In the genomic region with DNA sequence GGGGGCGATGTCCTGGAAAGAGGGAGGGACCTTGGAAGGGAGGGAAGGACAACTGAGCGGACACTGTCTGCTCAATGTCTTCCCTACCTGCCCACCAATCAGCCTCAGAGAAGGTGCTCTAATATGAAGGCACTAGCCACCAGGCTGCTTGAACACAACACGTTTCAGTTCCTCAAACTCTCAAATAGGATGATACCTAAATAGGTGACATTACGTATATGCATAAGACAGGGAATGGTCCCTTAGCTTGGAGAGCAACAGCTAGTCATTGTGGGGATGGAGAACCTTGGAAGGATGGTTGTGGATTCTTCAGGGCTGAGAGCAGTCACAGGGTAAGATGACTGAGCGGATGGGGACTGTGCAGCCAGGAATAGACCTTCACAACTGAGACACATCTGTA, we compare ENCODE assay signal across 34 mouse cellular contexts. TPM values are rescaled to one million over a fixed set of nuclear protein-coding genes. Genes with fewer than 3 reads are reported as not detected.
"Had no signal": no experiment of that assay in that cellular context is flagged by ENCODE, and none has a peak within 500 bp of the region (broad histone marks: within the 10 kb centered on the region; RNA-seq: fewer than 3 reads in every experiment).

No protein-coding gene starts in this region.

- ATAC-seq: intestine, embryonic 16.5 days; liver, embryonic 12.5 days had no signal

- H3K9ac ChIP-seq: heart, embryonic 12.5 days; hindbrain, embryonic 12.5 days; hindbrain, embryonic 14.5 days; kidney, embryonic 15.5 days; limb, embryonic 15.5 days; liver, embryonic 12.5 days had no signal

- DNase-seq: gastrocnemius, postnatal 14 days; heart, adult 18-20 months; heart, postnatal 10 days; heart, postnatal 4 days; kidney, adult 11 months; kidney, adult 2 months; kidney, adult 9 months; kidney, postnatal 14 days; kidney, postnatal 36 days had no signal

- H3K4me1 ChIP-seq: hindbrain, embryonic 10.5 days; kidney, embryonic 15.5 days; limb, embryonic 13.5 days; limb, embryonic 15.5 days had no signal

- H3K27ac ChIP-seq: heart, embryonic 10.5 days; hindbrain, embryonic 10.5 days; hindbrain, embryonic 12.5 days; hindbrain, embryonic 14.5 days; kidney, embryonic 15.5 days; kidney, postnatal 0 days; limb, embryonic 13.5 days; limb, embryonic 15.5 days; liver, embryonic 12.5 days had no signal

- H3K9me3 ChIP-seq: heart, embryonic 10.5 days; heart, embryonic 12.5 days; hindbrain, embryonic 10.5 days; hindbrain, embryonic 12.5 days; kidney, embryonic 15.5 days; limb, embryonic 13.5 days; limb, embryonic 15.5 days; liver, embryonic 12.5 days had no signal

- H3K4me2 ChIP-seq: heart, embryonic 12.5 days; hindbrain, embryonic 12.5 days; hindbrain, embryonic 14.5 days; kidney, embryonic 15.5 days; limb, embryonic 13.5 days; limb, embryonic 15.5 days; liver, embryonic 12.5 days had no signal

- H3K4me3 ChIP-seq: heart, embryonic 10.5 days; heart, embryonic 12.5 days; hindbrain, embryonic 10.5 days; hindbrain, embryonic 12.5 days; kidney, embryonic 15.5 days; limb, embryonic 13.5 days; limb, embryonic 15.5 days; liver, embryonic 12.5 days had no signal

- H3K36me3 ChIP-seq: heart, embryonic 10.5 days; heart, embryonic 12.5 days; hindbrain, embryonic 10.5 days; hindbrain, embryonic 12.5 days; kidney, embryonic 15.5 days; limb, embryonic 13.5 days; limb, embryonic 15.5 days; liver, embryonic 12.5 days had no signal

RNA-seq across cellular contexts. Expression of a gene that starts 2.5 kb away (rescaled TPM):
- total RNA-seq: gastrocnemius, adult 8-10 months; gastrocnemius, postnatal 14 days; gastrocnemius, postnatal 4 days; granulocyte monocyte progenitor cell, adult 5-6 weeks; heart, adult 18-20 months; heart, adult 8-10 months; heart, postnatal 10 days; heart, postnatal 25 days; heart, postnatal 4 days; layer of hippocampus, postnatal 36 days; liver, adult 2 months had no signal
- polyA plus RNA-seq: heart, embryonic 10.5 days; heart, embryonic 12.5 days; heart, embryonic 14.5 days; heart, embryonic 16.5 days; hindbrain, embryonic 10.5 days; hindbrain, embryonic 12.5 days; hindbrain, embryonic 16.5 days; intestine, embryonic 14.5 days; intestine, embryonic 16.5 days; kidney, adult 2 months; kidney, embryonic 15.5 days; kidney, postnatal 0 days; large intestine, adult 2 months; limb, embryonic 11.5 days; limb, embryonic 13.5 days; limb, embryonic 15.5 days; liver, adult 2 months; liver, embryonic 12.5 days had no signal

RNA-seq across cellular contexts. Expression of a gene that starts 6.4 kb away (rescaled TPM):
- total RNA-seq: gastrocnemius, adult 8-10 months; gastrocnemius, postnatal 14 days; gastrocnemius, postnatal 4 days; granulocyte monocyte progenitor cell, adult 5-6 weeks; heart, adult 18-20 months; heart, postnatal 25 days had no signal

RNA-seq across cellular contexts. Expression of a gene that starts 13.3 kb away (rescaled TPM):
- total RNA-seq: granulocyte monocyte progenitor cell, adult 5-6 weeks had no signal
- polyA plus RNA-seq: hindbrain, embryonic 10.5 days; hindbrain, embryonic 12.5 days had no signal

RNA-seq across cellular contexts. Expression of a gene that starts 37.5 kb away (rescaled TPM):
- total RNA-seq: gastrocnemius, adult 8-10 months; layer of hippocampus, adult 18-20 months had no signal
